Mouse (Mus musculus): ENCODE measurements around the gene Chrm5.

Gene Chrm5

DNA sequence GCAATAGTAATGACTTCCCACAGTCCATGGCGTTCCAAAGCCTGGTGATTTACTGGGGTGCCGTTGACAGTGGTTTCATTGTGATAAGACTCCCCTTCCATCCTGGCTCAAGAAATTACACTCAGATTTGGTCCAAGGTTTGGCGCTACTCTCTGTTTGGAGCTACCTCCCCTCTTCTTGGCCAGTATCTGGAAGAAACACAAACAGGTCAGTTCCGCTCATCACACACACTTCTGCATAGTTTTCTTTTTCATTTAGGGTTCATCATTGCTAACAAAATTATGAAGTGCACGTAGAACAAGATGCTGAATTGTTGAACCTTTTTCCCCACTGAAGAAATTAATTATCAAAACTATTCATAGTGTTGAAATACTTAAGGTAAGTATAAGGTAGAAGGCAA is at the start of gene Chrm5:
Gene Chrm5, minus strand, starts transcription at position 101 of the 400 bp plus-strand sequence.
- POLR2A ChIA-PET, result interaction anchor here in 2 of 4 experiments (1.0 to 1.4 kb wide), 3 partner anchors 20 to 102 kb away, joined by 3 to 4 read pairs (median 4); partner anchors contain the start of genes Emc7 (in 1 of the 2) and Katnbl1 (in 1 of the 2)
- CTCF ChIA-PET, result no interaction called here

DNA sequence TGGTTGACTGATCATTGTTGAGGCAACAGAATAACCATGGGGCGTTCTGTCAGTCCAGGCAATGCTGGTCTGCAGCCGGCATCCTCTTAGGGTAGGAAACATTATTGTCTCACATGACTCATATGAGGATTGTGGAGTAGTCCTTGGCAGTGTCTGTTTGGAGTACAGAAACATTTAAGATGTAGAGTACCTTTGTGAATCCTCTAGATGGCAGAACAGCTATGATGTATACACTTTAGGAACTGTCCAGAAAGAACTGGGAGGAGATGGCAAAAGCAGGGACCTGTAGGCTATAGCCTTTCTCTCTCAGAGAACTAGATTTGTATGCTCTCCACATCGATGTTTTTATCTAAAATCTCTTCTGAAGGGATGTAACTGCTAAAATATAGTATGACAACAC is 46.4 kb upstream of the Chrm5 start:
- CTCF ChIA-PET, result interaction anchor here in 1 of 4 experiments (0.6 kb wide), 1 partner anchor 238 kb away, joined by 3 read pairs; no protein-coding TSS in a partner anchor
- POLR2A ChIA-PET, result no interaction called here

DNA sequence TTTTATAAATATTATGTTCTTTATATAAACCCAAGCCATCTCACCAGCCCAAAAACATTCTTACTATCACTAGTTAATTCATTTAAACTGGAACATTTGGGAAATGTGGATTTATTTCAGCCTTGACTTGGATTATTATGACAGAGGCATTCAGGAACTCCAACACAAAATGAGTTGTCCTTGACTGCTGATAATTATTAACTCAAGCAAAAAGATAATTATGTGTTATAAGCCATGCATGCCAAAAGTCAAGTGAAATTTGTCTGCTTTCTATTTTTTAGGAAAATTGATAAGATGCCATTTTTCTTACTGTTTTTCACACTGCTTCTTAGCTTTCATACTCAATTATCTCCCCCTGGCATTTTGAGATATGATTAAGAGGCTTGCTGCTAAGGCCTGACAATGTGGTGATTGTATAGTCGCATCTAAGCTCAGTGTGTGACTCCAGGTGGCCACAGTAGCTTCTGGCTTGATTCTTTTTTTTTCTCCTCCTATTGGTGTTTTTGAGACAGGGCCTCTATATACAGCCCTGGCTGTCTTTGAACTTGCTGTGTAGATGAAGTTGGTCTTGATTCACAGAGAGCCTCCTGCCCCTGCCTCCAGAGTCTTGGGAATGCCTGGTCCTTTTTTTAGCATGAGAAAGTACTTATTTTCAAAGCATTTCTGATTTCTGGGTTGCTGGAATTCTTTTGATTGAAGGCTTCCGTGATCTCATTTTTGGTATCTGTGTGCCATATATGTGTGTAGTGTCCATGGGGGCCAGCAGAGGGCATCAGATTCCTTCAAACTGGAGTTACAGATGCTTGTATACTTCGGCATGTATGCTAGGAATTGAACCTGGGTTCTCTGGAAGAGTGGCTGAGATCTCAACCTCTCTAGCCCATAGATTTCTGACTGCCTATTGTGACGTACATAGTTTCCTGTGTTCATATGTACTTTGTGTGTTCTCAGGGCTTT is 40.2 kb upstream of the Chrm5 start:
- ChIA-PET POLR2A (no interaction called here), CTCF (no interaction called here)

DNA sequence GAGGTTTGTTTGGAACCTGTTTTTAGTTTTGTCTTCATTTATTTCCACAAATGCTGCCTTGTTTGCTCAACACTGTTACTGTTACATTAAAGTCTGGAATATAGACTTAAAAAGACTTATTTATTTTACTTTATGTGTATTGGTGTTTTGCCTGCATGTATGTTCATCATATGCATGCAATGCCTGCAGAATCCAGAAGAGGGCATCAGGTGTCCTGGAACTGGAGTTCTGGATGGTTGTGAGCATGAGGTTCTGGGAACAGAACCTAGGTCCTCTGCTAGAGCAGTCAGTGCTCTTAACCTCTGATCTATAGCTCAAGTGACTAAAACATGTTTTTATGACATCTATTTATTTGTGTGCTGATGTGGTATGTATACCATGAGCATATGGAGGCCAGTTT is 38.0 kb upstream of the Chrm5 start:
- ChIA-PET CTCF (interaction anchor here in 1 of 4 experiments (0.8 kb wide), 1 partner anchor 94 kb away, joined by 3 read pairs; no protein-coding TSS in a partner anchor), POLR2A (no interaction called here)

- POLR2A ChIA-PET, result no interaction called here
- CTCF ChIA-PET, result interaction anchor here in 1 of 4 experiments (1.2 kb wide), 1 partner anchor 16 kb away, joined by 3 read pairs; no protein-coding TSS in a partner anchor
Observed at GRCm38 (mm10) chr2:112517218-112517617, 36.6 kb upstream of the Chrm5 start.

- CTCF ChIA-PET, result interaction anchor here in 1 of 4 experiments (1.2 kb wide), 1 partner anchor 16 kb away, joined by 3 read pairs; no protein-coding TSS in a partner anchor
- POLR2A ChIA-PET, result no interaction called here
Observed at GRCm38 (mm10) chr2:112516728-112517127, 36.2 kb upstream of the Chrm5 start.

DNA sequence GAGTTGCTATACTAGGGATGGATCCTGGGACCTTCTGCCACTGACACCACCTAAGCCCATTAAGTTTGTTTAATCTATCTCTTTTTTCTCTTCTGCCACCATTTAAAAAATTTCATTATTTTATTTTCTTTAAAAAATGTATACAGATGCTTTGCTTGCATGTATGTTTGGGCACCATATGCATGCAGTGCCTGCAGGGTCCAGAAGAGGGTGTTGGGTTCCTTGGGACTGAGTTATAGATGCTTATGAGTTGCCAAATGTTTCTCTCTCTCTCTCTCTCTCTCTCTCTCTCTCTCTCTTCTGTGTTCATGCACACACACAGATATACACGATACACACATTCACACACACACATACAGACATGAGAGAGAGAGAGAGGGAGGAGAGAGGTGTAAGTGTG is 32.5 kb upstream of the Chrm5 start:
- ChIA-PET POLR2A (interaction anchor here in 1 of 4 experiments (2.2 kb wide), 1 partner anchor 12 kb away, joined by 5 read pairs; no protein-coding TSS in a partner anchor), CTCF (interaction anchor here in 1 of 4 experiments (0.6 kb wide), 1 partner anchor 29 kb away, joined by 3 read pairs; no protein-coding TSS in a partner anchor)

GRCm38 (mm10) chr2:112510140-112510539 is 29.6 kb upstream of the Chrm5 start:
- ChIA-PET POLR2A (interaction anchor here in 2 of 4 experiments (0.6 to 1.1 kb wide), 3 partner anchors 9 to 86 kb away, joined by 3 to 5 read pairs (median 4); no protein-coding TSS in a partner anchor), CTCF (interaction anchor here in 1 of 4 experiments (0.7 to 0.8 kb wide), 2 partner anchors 9 to 67 kb away, joined by 4 to 6 read pairs; no protein-coding TSS in a partner anchor)

- ChIA-PET CTCF (no interaction called here), POLR2A (interaction anchor here in 1 of 4 experiments (1.1 kb wide), 1 partner anchor 150 kb away, joined by 3 read pairs; no protein-coding TSS in a partner anchor)
Observed at GRCm38 (mm10) chr2:112507444-112507843, 26.9 kb upstream of the Chrm5 start.

DNA sequence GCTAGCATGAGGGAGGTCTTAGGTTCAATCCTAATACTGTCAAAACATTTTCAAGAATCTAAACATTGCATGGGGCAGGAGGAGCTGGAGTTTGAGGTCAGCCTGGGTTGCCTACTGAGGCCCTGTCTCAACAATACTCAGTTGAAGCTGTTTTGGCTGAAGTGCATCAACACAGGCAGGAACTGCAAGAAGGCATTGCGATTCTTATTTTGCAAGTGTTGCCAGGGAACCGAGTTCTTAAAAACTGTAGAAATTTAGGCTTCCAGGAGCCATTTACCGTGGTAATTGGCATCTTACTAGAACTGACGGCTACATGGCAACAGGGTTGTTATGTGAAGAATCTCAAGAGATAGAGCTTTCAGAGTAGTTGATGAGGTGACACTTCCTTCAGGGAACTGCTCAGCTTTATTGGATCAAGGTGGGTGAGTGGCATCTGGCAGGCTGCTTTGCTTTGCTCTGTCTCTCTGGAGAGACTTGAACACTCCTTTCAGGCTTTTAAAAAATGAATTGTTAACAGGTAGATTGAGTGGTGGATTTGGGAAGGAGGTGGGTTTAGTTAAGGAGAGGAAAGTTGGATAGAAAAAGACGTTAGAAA is 26.4 kb upstream of the Chrm5 start:
- POLR2A ChIA-PET, result interaction anchor here in 2 of 4 experiments (0.6 to 1.1 kb wide), 2 partner anchors 9 to 151 kb away, joined by 3 read pairs; no protein-coding TSS in a partner anchor
- CTCF ChIA-PET, result no interaction called here

GRCm38 (mm10) chr2:112503978-112504377 is 23.4 kb upstream of the Chrm5 start:
- CTCF ChIA-PET, result no interaction called here
- POLR2A ChIA-PET, result interaction anchor here in 3 of 4 experiments (0.5 to 1.7 kb wide), 6 partner anchors 10 to 136 kb away, joined by 3 to 6 read pairs (median 4); partner anchors contain the start of gene Emc4 (in 1 of the 3)

- ChIA-PET CTCF (interaction anchor here in 2 of 4 experiments (0.5 to 1.3 kb wide), 9 partner anchors 9 to 794 kb away, joined by 3 to 4 read pairs (median 3); no protein-coding TSS in a partner anchor), POLR2A (interaction anchor here in 3 of 4 experiments (0.6 to 1.9 kb wide), 19 partner anchors 9 to 948 kb away, joined by 3 to 8 read pairs (median 3); partner anchors contain the start of genes Emc4 (in 3 of the 3), Emc7 (in 3 of the 3), Aven (in 2 of the 3) and Chrm5 (in 1 of the 3))
Observed at GRCm38 (mm10) chr2:112501209-112501608, 20.6 kb upstream of the Chrm5 start.

- CTCF ChIA-PET, result interaction anchor here in 2 of 4 experiments (0.6 to 1.7 kb wide), 4 partner anchors 14 to 119 kb away, joined by 3 to 6 read pairs (median 4); partner anchors contain the start of gene Katnbl1 (in 2 of the 2)
- POLR2A ChIA-PET, result interaction anchor here (0.5 to 2.5 kb wide), 31 partner anchors 9 to 1351 kb away, joined by 3 to 20 read pairs (median 4); partner anchors contain the start of genes Emc7 (in 3 of the 4), Katnbl1 (in 3 of the 4), Emc4 (in 2 of the 4) and Arhgap11a (in 1 of the 4)
Observed at GRCm38 (mm10) chr2:112497851-112498250, 17.3 kb upstream of the Chrm5 start.

DNA sequence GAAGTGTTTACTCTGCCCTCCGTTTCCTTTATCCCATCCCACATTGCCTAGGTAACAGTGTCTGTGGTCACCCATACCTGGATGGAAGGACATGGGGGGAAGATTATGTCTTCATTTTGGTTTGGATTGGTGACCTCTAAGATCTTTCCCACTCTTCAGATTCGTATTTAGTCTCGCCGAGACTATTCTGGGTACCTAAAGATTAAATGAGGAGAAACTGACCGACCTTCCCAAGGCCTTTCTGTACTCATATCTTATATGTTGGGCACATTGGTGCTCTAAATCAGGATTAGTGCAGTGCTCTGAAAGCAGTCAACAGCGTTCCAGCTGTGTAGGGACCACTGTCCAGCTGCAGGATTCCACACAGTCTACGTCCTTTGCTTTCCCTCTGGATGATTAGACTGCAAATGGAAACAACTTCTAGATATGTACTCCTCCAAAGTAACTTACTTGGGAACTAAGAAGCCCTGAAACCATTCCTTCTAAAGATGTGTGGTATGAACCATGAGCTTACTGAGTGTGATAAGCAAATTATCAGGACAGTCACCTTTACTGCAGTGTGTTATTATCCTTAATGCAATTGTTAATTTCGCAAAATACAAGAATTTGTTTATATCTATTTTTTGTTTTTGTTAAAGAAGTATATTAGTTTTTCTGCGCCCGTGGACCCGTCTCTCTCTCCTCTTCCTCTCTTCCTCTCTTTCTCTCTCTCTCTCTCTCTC is 13.1 kb upstream of the Chrm5 start:
- POLR2A ChIA-PET, result interaction anchor here in 2 of 4 experiments (0.8 to 1.1 kb wide), 3 partner anchors 9 to 114 kb away, joined by 5 to 6 read pairs (median 5); no protein-coding TSS in a partner anchor
- CTCF ChIA-PET, result interaction anchor here in 1 of 4 experiments (0.7 kb wide), 1 partner anchor 705 kb away, joined by 4 read pairs; no protein-coding TSS in a partner anchor

DNA sequence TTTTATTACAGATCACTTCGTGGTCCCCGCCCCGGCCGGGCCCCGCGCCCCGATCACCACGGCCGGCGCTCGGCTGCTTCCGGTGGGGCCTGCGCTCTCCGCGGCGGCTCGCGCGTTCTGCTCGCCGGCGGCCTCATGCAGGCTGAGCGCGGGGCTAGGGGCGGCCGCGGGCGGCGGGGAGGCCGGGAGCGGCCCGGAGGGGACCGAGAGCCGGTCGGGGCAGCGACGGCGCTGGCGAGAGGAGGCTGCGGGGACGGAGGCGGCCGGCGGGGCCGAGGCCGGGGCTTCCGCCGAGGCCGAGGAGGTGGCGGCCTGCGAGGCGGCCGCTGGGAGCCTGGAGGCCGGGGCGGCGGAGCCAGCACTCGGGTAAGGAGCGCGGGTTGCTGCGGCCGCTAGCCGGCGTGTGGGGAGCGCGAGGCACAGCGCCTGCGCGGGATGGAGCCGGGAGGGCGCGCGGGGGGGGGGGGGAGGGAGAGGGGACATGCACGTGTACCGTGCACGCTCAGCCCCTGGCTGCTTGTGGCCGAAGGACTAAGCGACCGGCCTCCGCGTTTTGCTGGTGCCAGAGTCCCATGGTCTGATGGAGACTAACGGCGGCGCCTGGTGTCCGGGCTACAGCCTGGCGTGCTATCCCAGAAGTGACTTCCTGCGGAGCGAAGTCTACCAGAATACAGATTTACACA is 12.4 kb upstream of the Chrm5 start, which contains the start of gene Aven:
Gene Aven, plus strand, starts transcription at position 109 of the 683 bp plus-strand sequence.
- ChIA-PET POLR2A (interaction anchor here (0.7 to 2.1 kb wide), 13 partner anchors 8 to 1262 kb away, joined by 3 to 11 read pairs (median 3); partner anchors contain the start of genes Emc7 (in 2 of the 4) and Katnbl1 (in 1 of the 4)), CTCF (interaction anchor here in 2 of 4 experiments (0.8 to 1.0 kb wide), 2 partner anchors 8 to 105 kb away, joined by 3 to 4 read pairs; no protein-coding TSS in a partner anchor)

DNA sequence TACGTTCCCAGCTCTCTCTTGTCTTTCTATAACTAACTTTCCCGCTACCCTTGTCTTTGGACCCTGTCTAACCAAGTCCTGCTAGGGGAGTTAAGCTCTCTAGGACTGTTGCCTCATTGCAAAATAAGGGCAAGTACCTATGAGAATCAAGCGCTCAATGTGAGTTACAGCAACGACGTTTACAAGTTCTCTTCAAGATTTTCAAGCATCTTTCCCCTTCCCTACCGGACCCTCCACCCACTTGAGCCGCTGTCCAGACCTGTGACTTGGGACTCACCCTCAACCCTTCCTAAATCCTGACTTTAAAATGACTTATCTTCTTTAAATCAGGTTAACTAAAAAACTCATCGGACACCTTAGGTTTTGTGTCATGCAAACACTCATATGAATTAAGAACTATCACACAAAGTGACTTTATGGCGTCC is 11.9 kb upstream of the Chrm5 start:
- CTCF ChIA-PET, result interaction anchor here in 2 of 4 experiments (0.8 to 1.0 kb wide), 2 partner anchors 8 to 104 kb away, joined by 3 to 4 read pairs; no protein-coding TSS in a partner anchor
- POLR2A ChIA-PET, result interaction anchor here (0.7 to 2.1 kb wide), 22 partner anchors 8 to 1261 kb away, joined by 3 to 11 read pairs (median 4); partner anchors contain the start of genes Emc7 (in 3 of the 4), Emc4 (in 1 of the 4), Katnbl1 (in 1 of the 4) and Slc12a6 (in 1 of the 4)

Measured in embryonic stem cell, embryonic (primary cell).